Mouse (Mus musculus) heart, adult 9 months (tissue): ENCODE results near the gene Glyat.

Source experiments
- DNase-seq, 2 experiments: peaks; one replicate each; pipeline ENCODE4 v3.0.0; 2022; ENCODE audit warnings: low spot score in 2 of 2

Gene Glyat

GRCm38 (mm10) chr19:12684638-12685037, 51.5 kb downstream of the Glyat start:
- no peak for DNase-seq

- no peak for DNase-seq
These were observed 52.1 kb downstream of the Glyat start for GRCm38 (mm10) chr19:12685231-12685630.

DNA sequence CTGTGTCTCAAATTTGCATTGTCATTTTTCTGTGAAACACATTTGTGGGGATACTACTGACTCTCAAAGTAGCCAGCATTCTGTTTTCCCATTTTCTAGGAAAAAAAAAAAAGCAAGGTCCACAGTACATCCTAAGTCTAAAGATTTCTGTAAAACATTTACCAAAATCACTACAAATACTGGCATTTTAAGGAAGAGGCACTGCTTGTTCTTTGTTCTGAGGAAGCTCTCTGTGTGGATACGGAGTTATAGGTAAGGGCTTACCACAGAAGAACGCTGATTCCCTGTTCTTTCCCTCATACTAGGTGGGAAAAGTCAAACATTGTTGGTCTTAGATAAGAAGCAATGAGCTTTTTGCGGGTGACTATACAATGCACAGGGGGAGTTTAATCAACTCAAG, 62.5 kb downstream of the Glyat start, which contains the start of gene Keg1:
TSS of gene Keg1 (plus strand) at position 197 of the 400 bp plus-strand sequence.
- DNase-seq = no peak

- DNase-seq = no peak
These were observed 63.1 kb downstream of the Glyat start for GRCm38 (mm10) chr19:12696221-12696620.
